Mouse (Mus musculus) hindlimb bud, embryonic 11.5 days (tissue): ENCODE results near the gene Aspg.
A peak's percentile ranks its signal among the peaks of the same experiment; 100 is the strongest.

Experiments
- DNase-seq: peaks from one replicate; pipeline ENCODE4 v3.0.0-alpha.2; 2012; ENCODE audit warnings: low read depth, low spot score; ENCODE audit errors: extremely low spot score

Aspg gene

DNA sequence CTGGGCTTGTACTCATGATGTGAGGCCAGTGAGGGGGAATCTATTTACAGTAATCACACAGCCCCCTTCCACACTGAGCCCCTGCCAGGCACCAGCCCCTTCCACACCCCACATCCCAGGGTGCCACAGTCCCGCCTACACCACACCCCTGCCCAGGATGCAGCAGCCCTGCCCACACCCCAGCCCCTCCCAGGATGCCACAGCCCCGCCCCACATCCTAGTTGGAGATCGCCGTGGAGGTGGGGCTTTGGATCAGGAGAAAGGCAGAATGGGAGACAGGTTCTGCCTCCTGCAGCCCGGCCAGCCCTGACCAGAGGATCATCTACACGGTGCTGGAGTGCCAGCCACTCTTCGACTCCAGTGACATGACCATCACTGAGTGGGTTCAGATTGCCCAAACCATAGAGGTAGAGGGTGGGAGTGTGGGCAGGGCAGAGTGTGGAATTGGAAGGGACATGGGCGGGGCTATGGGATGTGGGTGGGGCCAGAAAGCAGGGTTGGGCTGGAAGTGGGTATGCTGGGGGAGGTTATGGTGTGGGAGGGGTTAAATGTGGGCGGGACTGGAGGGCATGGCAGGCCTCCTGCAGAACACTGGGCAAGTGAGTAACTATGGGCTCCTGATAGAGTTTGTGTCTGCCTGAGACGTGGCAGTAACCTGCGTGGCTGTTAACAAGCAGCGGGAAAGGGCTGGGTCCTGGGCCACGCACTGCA is 6.4 kb downstream of the Aspg start:
- DNase-seq: no peak

DNA sequence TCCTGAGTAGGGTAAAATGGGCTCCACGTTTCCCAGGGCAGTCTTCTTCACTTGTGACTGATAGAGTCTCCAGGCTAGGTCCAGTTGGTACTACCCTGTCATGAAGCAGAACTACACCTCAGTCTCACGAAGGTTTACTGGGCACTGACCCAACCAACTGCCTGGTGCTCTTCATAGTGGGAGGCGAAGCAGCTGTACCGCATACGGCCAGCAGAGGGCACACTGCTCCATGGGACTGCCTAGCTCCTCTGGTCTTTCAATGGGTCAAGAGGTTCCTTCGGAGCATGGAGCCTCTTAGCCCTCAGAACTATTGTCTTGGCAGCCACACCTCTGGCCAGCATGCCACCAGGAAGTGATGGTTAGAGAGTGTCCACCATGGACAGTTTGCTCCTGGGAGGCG is 7.2 kb downstream of the Aspg start:
- DNase-seq: peak; percentile 37

DNA sequence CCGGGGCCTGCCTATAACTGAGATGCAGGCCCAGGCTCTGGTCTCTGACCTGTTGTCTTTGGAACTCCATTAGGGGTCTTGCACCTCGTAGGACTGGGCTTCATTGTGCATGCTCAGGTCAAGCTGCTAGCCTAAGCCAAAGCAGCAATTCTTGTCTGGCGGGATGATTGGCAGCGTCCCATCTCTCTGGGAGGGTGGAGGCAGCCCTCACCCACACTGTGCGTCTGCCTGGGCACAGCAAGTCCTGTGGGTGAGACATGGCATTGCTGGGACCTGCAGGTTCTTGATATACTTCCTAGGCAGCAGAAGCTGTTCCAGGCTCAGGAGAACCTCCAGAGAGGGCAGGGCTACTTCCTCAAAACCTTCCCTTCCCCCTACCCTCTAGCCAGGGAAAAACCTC is 10.5 kb downstream of the Aspg start:
- no peak for DNase-seq

DNA sequence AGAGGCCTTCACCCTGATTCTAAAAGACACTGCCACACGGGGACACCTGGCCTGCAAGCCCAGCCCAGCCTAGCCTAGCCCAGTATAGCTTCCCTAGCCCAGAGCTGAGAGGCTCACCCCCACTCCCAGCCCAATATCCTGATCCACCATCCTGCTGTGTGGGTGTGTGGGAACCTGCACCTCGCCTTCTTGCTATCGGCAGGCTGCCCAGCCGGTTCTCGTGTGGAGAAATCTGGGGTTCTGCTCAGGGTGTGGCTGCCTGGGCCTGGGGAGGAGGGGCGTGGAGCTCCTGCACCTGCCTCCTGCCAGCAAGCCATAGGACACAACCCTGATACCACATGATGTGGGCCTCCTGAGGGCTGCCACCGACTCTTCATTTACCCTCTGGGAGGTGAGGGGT is 11.2 kb downstream of the Aspg start:
- no peak for DNase-seq

DNA sequence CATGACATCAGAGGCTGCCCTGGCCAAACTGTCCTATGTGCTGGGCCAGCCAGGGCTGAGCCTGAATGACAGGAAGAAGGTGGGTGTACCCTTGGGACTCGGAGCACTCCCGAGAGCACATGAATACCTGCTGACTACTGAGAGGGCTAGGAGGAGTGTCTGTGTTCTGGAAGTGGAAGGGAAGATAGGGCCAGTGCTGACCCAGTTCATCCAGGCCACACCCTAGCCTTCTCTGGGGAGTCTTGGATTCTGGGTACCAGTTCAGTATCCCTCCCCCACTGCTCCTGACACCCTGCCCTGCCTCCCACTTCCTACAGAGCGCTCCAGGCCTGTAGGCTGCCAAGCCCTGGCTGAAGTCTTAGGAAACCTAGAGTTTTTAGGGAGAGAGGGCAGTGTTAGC is 14.7 kb downstream of the Aspg start:
- DNase-seq: no peak

DNA sequence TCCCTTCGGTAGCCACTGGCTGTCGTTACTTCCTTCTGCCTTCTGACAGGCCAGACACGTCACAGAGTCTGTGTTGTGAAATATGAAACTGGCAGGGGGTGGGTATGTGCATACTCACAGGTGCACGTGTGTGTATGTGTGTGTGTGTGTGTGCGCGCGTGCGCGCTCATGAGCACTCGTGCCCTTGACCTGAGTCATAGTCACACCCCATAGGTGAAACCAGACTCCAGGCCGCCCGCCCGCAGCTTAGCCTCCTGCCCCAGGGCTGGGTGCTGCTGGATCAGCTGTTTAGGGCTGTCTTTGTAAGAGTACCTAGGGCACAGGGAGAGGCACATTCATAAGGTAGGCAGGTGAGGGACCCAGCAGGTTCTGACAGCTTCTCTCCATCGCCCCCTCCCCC is 19.4 kb downstream of the Aspg start:
- no peak for DNase-seq

DNA sequence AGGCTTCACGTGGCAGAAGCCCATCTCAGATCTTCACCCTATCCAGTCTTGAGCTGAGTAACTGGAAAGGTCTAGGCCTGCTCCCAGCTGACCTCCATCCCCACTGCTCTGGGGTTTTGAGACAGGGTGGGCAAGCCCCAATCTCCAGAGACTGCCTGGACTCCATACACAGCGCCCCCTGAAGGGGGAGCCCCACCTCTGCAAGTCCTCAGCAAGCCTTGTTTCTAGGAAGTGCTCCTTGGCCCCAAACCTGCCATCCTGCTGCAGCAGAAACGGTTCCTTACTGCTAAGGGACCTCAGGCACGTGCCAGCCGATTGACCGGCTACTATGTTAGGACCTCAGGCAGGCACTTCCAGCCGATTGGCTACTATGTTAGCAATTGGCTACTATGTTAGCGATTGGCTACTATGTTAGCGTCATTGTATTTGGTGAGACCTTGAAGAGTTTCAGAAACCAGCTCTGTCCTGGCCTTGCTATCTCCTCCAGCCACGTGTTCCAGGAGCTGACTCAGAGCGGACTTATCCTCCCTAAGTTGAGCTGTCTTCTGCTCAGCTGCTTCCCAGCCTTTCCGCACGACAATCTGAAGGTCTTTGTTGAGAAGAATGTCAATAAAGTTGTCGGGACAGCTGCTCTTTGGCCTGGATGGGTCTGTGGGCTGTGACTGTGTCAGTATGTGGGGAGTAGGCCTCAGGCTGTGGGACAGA is 20.6 kb downstream of the Aspg start:
- no peak for DNase-seq

DNA sequence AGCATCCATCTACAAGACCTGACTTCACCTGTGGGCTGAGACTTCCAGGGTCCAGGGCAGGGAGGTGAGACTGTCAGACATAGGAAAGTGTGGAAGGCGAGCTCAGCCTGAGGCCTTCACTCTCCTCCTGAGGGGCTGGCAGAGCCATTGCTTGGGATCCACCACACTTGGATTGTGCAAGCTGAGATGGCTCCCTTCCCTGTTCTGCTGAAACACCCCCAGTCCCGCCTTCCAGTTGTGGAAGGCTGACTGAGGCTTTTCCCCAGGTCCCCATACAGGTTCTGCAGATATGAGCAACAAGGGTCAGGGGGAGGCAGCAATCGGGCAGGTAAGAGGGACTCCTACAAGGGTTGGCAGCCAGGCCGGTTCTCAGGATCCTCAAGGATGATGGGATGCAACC is 22.0 kb downstream of the Aspg start:
- no peak for DNase-seq

DNA sequence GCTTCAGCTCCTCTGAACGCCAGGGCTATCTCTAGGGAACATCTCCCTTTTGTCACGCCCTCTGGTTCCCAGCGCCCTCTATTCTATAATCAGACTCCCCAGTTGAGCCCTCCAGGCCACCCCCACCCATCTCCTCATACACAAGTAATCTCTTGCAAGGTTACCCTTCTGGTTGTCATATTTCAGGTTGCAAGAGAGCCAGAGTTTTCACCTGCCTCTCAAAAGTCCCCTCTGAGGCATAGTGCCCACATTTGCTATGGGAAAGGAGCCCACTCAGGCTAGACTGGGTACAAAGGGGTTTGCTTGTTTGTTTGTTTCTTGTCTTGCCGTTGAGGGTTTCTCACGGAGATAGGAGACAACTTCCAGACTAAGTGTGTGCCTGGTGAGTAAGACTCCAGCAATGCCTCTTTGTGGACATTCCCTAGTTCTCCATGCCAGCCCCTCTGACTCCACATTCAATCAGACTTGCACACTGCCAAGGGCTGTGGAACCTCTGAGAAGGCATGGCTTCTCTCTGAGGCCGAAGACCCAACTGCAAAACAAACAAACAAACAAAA is 22.9 kb downstream of the Aspg start:
- no peak for DNase-seq

DNA sequence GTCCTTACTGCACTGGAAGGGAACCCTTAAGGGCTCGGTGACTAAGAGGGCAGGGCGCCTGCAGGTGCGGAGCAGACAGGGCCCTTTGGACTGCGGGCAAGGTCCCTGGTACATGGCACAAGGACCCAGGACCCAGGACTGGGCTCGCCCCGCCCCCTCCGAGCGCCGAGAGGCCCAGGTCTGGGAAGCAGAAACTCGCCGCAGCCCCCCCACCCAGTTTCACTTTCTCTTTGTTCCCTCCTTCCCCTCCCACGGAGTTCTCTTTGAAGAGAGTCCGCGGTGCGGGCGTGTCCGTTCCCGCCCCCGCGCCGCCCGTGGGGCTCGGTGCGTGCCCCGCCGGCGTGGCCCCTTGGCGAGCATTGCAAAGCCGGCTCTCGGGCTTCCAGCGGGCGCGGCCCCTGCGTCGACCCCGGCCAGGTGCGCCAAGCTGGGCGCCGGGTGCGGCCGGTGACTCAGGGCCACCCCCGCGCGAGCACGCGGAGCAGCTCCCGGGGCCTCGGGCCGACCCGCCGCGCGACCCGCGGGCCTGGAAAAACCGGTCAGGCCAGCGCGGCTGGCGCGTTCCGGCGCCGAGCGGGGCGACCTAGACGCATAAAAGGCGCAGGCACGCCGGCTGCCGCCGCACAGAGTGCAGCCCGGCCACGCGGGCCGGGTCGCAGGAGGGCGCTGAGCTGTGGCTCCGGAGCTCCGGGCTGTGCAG is 23.8 kb downstream of the Aspg start:
- DNase-seq: no peak

DNA sequence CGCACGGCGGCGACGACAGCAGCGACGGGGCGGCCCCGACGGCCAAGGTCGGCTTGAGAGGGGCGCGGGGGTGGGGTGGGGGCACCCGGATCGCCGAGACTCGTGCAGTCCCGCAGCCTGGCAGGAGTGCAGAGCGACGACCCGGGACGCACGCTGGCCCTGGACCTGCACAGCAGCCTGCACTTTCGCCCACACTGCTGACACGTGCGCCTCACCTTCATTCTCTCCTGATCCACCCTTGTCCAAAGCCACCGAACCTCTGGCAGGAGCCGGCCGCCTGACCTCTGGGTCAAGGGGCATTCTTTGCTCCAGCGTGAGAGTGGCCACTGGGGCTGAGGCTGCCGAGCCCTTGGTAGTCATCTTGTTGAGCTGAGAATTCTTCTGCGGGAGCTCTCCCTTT is 24.5 kb downstream of the Aspg start:
- DNase-seq: no peak

DNA sequence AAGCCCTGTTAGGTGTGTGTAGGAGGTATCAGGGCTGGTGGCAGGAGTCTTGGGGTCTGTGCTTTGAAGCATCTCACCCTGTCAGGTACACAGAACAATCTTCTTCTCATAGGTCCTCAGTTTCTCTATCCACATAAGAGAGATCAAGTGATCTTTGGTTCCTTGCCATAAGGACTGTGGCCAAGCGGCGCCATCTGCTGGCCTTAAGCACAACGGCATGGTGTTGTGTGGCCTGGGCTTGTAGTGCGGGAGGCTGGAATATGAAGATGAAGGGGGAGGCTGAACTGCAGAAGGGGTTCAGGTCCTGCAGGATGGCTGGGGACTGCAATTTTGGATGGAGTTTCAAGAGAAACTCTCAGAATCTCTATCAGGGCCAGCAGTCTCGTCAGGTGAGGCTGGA is 33.8 kb downstream of the Aspg start:
- no peak for DNase-seq

DNA sequence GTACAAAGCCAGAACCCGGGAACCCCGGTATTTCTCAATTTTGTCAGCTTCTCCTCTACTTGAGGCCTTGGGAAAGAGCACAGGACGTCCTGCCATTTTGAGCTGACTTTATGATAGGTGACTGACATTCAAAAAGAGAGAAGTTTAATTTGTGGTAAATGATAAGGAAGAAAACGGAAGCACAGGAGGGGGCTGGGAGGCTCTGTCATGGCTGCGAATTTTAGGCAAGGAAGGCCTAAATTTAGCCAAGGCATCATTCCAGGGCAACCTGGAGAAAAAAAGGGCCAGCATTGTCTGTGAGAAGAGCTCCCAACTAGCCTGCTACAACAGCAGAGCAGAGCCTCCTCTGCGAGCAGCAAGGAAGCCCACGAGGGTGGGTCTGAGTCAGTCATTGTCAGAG is 34.3 kb downstream of the Aspg start:
- no peak for DNase-seq

DNA sequence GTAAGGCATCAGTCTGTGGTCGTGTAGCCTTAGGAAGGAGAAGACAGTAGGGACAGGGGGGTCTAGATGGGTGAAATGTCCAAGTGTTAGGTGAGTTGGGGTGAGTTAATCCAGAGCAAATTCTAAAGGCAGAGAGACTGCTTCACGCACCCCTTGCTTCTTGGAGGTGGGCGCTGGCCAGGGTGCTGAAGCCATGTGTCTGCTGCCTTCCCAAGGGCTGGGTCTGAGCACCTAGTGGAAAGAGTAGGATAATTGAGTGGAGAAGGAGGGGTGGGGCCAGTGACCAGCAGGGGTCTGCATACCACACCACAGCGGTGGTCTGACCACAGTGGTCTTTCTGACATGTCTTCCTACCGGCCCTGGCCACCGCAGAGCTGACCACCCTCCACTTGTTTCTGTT is 34.8 kb downstream of the Aspg start:
- no peak for DNase-seq

DNA sequence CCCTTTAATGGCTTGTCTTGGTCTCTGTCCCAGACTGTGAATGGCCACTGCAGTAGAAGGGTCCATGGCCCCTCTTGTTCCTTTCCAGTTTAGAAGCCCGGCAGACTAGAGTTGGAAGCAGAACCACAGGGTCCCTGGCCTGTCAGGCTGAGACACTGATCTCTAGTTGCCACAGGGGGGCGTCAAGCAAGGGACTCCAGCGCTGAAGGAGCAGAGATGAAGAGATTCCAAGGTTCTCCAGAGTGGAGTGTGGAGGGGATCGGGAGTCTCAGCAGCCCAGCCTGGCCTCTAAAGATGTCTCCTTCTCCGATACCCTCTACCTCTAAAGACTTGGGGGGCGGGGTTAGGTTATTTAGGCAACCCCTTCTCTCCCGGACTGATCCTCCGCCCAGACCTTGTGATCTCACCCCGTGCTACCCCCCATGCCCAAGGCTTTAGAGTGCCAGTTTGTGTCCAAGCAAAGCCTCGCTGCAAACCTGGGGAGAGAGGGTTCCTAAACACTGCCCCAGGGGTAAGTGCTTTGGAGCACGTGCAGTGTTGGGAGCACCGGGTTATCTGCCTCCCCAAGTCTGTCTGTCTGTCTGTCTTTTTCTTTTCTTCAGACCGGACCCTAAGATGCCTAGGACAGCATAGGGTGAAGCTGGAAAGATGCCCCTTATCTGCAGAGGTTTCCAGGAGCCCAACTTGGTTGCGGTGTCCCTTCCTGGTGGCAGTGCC is 36.8 kb downstream of the Aspg start:
- no peak for DNase-seq

DNA sequence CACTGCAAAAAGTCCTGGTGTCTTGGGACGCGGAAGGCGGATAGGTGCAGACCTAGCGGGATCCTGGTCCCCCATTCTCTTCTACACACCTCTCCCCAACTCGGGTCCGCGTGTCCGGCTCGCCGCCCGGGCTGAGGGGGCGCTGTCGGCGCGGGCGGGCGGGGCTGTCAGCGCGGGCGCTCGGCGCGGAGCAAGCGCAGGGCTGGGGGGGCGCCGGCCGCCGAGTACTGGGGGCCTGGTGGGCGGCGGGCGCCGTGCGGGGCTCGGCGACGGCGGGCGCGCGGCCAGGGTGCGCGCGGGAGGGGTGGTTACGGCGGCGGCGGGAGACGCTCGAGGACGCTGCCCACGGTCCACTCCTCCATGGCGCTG is 37.3 kb downstream of the Aspg start:
- DNase-seq: no peak

DNA sequence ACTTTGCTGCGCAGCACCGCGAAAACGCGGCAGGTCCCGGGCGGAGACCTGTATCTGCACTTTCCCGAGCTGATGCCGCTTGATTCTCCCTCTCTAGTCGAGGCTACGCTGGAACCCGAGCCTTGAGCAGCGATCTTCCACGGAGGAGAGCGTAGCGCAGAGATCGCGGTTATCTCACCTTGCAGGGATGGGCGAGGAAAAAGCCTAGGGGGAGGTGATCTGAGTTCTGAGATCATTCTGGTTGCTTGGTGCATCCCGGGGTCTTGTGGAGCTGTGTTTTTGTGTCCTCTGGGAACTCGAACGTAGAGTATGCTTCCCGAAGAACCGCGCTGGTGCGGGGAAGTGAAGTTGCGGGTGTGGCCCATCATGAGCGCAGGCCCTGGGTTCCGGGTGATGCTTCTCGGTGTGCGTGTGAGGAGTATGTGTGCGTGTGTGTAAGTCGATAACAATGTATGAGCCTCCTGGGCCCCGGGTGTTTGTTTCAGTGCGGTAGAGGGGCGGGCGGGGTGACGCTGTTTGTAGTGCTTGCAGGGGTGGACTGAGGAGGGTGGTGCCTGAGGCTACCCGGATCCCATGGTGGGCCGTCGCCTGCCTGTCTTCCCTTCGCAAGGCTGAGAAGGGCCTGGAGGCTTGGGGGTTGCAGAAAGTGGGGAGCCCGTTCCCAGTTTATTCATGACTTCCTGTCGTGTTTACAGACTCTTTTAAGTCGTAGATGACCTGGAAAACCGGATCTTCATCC is 38.1 kb downstream of the Aspg start:
- DNase-seq: no peak

DNA sequence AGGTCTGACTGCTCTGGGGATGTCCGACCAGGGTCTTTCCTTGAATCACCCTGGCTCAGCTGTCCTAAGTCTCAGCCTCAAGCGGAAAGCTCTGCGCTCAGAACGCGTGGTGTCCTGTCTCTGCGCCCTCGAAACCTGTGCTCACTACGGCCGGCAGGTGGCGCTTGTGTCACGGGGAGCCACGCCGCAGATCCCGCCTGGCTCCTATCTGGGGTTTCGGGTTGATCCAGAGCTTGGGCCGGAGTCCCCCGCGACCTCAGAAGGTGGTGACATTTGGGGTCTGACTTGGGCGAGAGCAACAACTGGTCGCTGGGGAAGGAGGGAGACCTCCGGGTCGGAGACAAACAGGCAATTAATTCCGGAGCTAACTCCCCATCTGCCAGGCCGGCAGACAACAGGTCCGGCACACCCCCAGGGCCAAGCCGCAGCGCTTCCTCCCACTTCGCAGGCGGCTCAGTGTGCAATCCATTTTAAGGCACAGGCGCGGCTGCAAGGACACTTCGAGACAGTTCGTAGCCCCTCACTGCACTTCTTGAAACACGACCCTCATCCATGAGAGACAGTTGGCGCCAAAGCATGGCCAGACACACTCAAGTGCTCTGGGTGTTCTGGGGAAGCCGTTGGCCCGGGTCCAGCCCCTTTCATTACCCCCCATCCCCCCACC is 38.9 kb downstream of the Aspg start:
- DNase-seq: peak; percentile 69

DNA sequence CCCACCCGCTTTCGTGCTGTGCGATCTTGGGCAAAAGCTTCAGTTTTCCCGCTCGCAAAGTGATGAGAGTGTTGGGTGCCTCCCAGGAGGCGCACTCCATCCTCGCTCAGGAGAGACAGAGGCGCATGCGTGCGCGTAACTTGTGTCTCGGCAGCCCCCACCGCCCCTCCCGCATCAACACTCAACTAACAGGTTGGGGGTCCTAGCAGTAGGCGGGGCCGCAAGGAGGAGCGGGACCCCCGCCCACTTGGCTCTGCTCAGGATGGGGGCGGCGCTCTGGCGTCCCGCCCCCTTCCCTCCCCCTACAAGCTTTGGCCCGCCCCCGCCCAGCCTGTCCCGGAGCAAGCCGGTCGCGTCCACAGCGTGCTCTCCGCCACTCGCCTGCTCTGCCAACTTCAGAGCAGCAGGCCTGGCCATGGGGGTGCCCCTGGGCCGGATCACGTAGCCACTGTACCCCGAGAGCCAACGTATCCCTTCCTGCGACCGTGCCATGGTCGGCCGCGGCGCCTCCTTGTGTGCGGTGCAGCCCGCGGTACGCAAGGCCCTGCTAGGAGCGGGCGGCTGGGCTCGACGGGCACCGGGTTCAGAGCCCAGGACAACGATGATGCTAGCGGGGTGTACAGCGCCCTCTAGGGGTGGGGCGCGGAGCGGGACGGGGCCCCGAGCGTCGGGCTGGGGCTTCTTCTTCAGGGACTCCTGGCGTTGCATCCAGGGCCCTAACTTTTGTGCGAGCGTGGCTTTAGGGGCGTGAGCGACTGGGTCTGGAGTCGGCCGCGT is 39.6 kb downstream of the Aspg start, which contains the start of gene Kif26a:
Kif26a (plus strand) TSS at position 334 of the 777 bp plus-strand sequence.
- no peak for DNase-seq
